Mouse (Mus musculus): ENCODE measurements at regions not wholly inside any gene's neighbourhood (a gene's known extent, or its start where the extent isn't known, plus 50 kb on each side); places are given as distances from the start of the nearest gene placed in this dataset.
A peak's percentile ranks its signal among the peaks of the same experiment; 100 is the strongest.

DNA sequence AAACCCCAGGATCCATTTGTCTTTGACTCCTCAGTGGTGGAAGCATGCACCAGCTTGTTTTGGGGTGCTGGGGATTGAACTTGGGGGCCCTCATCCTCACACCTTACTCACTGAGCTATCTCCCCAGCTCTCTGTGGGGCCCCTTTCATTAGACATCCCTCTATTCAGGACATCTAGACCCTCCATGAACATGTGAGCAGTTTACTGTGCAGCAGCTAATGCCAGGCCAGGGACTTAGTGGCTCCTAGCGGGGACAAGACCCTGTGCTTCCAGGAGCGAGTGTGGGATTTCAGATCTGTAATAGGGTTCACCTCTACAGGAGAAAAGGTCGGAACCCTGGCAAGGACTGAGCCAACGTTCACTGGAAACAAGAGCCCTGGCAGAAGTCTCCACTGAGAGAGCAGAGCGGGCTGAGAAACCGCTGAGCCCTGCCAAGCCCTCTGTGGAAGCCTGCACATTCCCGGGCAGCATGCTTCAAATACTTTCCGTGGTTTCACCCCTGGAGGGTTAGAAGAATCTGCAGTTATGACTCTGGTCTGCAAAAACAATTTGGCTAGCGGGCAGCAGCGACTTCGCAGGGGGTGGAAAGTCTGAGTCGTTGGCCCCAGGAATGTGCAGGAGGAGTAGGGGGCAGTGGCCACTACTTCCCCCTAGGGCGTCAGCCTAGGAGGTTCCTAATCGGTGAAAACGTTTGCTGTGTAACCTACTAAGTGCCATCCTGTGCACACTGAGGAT, 125.6 kb downstream of the Smad6 start:
- peak; percentile 90 for DNase-seq (ENCODE audit: low spot score)
- Histone ChIP-seq H3K9me3 (no peaks in the 10 kb centered on the region), H3K27me3 (ENCODE audit: insufficient read depth, poor library complexity, severe bottlenecking) (no peaks in the 10 kb centered on the region), H3K4me1 (peaks cover 32% of the 10 kb centered on the region), H3K27ac (peak overlapping the region; percentile 87), H3K36me3 (no peaks in the 10 kb centered on the region), H3K4me3 (peak overlapping the region; percentile 36)
- 17% methylated on average over 15 of the region's 15 CpGs for WGBS

DNA sequence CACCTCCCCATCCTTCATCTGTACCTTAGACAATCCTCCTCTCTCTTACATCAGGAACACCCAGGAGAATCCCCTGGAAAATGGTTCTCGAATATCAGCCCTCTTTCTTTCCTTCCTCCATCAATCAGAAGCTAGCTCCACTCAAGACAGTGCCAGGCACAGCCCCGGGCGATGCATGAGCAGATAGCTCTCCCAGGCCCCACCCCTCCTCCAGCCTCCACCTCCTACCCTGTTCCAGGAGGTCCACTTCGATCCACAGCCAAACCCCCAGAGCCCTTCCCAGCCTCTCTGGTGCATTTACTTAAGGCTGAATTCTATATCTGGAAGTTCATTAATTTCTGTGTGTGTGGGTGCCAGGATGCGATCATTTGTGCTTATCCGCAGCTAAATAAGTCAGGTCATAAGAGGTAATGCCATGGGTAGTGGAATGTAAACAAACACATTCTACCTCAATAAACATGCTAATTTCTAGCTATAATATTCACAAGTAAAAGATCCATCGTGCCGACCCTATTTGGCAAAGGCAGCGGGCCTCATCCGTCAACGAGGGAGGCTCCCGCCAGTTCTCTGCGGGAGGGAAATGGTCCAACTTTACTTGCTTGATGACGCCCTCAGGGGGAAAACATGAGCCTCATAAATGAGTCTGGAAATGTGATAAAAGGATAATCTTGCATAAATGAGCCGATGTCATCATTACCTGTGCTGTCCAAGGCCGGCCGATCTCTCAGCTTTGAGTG, 129.5 kb downstream of the Smad6 start:
- Histone ChIP-seq H3K27ac (no peak overlapping the region; the same call in 1 of the 2 replicates), H3K9me3 (no peaks in the 10 kb centered on the region), H3K4me3 (no peak overlapping the region), H3K27me3 (ENCODE audit: insufficient read depth, poor library complexity, severe bottlenecking) (no peaks in the 10 kb centered on the region), H3K36me3 (no peaks in the 10 kb centered on the region), H3K4me1 (peaks cover 47% of the 10 kb centered on the region)
- DNase-seq (ENCODE audit: low spot score) = no peak
- WGBS = 77% methylated on average over 17 of the region's 17 CpGs

DNA sequence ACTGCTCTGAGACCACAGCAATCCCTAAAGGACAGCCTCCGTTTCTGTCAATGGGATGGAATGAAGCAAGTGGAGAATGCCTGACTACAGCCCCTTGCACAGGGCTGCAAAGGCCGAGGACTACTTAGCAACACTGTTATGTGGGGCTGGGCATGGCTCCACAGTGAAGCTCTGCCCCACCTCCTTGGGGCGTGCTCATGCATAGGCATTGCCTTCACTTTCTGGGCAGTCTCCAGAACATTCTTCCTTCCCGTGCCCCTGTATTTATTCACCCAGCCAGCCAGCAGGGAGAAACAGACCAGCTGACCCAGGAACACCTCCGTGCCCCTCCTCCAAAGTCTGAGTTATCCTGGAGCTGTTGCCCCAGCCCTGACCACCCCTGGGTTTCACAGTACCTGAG, 131.1 kb downstream of the Smad6 start:
- Histone ChIP-seq H3K4me3 (no peak overlapping the region), H3K27ac (no peak overlapping the region), H3K36me3 (no peaks in the 10 kb centered on the region), H3K27me3 (ENCODE audit: insufficient read depth, poor library complexity, severe bottlenecking) (no peaks in the 10 kb centered on the region), H3K4me1 (peaks cover 30% of the 10 kb centered on the region), H3K9me3 (no peaks in the 10 kb centered on the region)
- DNase-seq (ENCODE audit: low spot score) = no peak
- 62% methylated on average over 5 of the region's 5 CpGs for WGBS

DNA sequence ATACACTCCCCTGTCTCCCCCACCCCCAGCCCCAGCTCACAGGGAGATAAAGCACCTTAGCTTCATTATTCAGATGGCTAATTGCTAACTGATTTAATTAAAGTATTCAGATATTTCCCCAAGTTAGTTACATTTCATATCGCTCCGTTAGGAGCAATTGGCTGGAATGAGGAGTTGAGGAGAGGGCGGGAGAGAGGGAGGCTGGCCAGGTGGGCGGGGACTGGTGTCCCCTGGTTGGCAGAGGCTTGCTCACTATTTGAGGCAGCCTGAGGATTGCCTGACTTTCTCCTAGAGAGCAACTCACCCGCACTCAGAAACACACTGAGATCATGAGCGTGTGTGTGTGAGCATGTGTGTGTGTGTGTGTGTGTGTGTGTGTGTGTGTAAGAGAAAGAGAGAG, 131.8 kb upstream of the Smad3 start:
- H3K4me1 ChIP-seq = peaks cover 25% of the 10 kb centered on the region
- 78% methylated on average over 6 of the region's 6 CpGs for WGBS
- no peak for DNase-seq (ENCODE audit: low spot score)
- no peaks in the 10 kb centered on the region for H3K9me3 ChIP-seq
- H3K36me3 ChIP-seq = no peaks in the 10 kb centered on the region
- H3K27me3 ChIP-seq (ENCODE audit: insufficient read depth, poor library complexity, severe bottlenecking) = no peaks in the 10 kb centered on the region
- H3K27ac ChIP-seq = peak overlapping the region; percentile 37; the same call in 1 of the 2 replicates
- no peak overlapping the region for H3K4me3 ChIP-seq

DNA sequence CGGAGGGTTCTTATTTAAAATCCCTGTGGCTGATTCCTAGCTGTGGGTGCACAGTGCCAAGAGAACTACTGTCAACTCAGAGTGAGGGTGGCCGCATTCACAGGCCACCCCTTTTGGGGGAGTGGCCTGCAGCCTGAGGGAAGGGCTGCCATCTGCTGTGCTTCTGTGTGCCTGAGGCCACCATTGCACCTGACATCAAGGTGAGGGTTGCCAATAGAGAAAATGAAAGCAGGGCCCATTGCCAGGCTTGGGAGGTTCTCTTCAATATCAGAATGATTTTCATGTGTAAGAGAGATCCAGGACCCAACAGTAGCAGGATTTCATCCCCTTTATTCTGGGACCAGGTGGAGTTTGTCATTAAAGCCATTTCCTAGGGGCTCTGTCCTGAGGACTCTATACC, 127.2 kb upstream of the Smad3 start:
- no peak for DNase-seq (ENCODE audit: low spot score)
- Histone ChIP-seq H3K27ac (no peak overlapping the region), H3K36me3 (no peaks in the 10 kb centered on the region), H3K4me1 (peaks cover 33% of the 10 kb centered on the region), H3K9me3 (no peaks in the 10 kb centered on the region), H3K4me3 (no peak overlapping the region), H3K27me3 (ENCODE audit: insufficient read depth, poor library complexity, severe bottlenecking) (no peaks in the 10 kb centered on the region)
- WGBS = 80% methylated on average over 2 of the region's 2 CpGs

DNA sequence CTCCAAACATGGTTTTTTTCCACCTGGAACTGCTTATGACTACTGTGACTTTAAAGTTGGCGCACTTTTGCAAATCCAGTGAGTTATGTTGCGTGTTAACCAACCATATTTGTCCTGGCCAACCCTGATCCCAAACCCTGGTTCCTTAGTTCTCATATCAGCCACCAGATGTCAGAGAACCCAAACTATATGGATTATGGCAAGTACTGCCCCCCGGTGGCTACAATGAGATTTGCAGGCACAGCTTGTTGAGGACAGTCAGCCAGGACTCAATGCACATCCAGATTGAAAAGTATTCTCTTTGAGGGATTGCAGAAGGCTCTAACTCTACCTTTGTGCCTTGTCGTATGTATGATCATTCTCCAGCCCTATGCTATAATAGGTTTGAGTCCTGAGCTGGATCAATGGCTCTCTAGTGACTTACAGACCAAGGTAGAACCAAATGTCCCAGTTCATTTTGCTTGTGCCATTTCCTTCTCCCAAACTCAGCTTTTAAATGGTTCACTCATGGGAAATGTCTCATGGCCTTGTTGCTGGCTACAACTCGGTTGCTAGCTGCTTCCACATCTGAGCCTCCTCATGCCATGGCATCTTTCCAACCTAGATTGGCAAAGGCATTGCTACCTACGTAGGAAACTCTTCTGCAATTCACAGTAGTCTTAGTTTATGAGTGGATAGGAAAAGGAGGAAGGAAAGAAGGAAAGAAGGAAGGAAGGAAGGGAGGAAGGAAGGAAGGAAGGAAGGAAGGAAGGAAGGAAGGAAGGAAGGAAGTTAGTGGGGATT, 126.1 kb upstream of the Smad3 start:
- no peak for DNase-seq (ENCODE audit: low spot score)
- H3K9me3 ChIP-seq = no peaks in the 10 kb centered on the region
- H3K27me3 ChIP-seq (ENCODE audit: insufficient read depth, poor library complexity, severe bottlenecking) = no peaks in the 10 kb centered on the region
- H3K4me3 ChIP-seq = no peak overlapping the region
- peaks cover 32% of the 10 kb centered on the region for H3K4me1 ChIP-seq
- WGBS = 67% methylated on average over 6 of the region's 6 CpGs
- no peaks in the 10 kb centered on the region for H3K36me3 ChIP-seq
- H3K27ac ChIP-seq = no peak overlapping the region

DNA sequence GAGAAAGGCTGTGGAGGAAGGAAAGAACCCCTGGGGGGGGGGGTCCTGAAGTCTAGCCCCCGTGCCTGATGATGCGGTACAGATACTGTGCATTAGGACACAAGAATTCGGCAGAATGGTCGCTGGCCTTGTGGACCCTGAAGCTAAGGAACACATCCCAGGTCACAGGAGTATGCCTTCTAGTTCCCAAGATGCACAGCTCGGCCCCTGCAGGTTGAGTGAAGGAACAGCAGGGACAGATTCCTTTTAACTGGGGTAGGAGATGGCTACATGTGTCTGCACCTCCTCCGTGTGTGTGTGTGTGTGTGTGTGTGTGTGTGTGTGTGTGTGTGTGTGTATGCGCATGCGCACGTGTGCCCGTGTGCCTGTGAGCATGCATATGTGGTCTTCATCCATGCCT, 123.9 kb upstream of the Smad3 start:
- H3K9me3 ChIP-seq = no peaks in the 10 kb centered on the region

DNA sequence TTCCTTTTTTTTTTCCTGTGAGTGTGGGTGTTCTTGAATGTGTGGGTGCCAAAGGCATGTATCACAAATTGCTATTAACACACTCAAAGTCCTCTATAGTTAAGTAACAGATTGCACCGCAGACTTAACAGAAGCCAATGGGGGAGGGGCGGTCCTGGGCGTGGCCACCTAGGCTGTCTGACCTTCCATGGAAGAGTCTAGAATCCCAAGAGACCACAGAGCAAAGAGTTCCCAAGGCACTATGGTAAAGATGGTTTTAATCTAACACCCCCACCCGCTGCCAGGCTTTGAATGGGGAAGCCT, 123.4 kb upstream of the Smad3 start:
- no peak for DNase-seq (ENCODE audit: low spot score)
- Histone ChIP-seq H3K27ac (no peak overlapping the region), H3K9me3 (no peaks in the 10 kb centered on the region), H3K4me1 (peaks cover 47% of the 10 kb centered on the region), H3K4me3 (no peak overlapping the region), H3K36me3 (no peaks in the 10 kb centered on the region), H3K27me3 (ENCODE audit: insufficient read depth, poor library complexity, severe bottlenecking) (no peaks in the 10 kb centered on the region)
- 55% methylated on average over 4 of the region's 4 CpGs for WGBS

More for the DNA sequence above, 123.9 kb upstream of the Smad3 start:
- Histone ChIP-seq H3K4me1 (peaks cover 42% of the 10 kb centered on the region), H3K27ac (no peak overlapping the region), H3K4me3 (no peak overlapping the region), H3K36me3 (no peaks in the 10 kb centered on the region), H3K27me3 (ENCODE audit: insufficient read depth, poor library complexity, severe bottlenecking) (no peaks in the 10 kb centered on the region)
- no peak for DNase-seq (ENCODE audit: low spot score)
- WGBS = 70% methylated on average over 10 of the region's 10 CpGs

DNA sequence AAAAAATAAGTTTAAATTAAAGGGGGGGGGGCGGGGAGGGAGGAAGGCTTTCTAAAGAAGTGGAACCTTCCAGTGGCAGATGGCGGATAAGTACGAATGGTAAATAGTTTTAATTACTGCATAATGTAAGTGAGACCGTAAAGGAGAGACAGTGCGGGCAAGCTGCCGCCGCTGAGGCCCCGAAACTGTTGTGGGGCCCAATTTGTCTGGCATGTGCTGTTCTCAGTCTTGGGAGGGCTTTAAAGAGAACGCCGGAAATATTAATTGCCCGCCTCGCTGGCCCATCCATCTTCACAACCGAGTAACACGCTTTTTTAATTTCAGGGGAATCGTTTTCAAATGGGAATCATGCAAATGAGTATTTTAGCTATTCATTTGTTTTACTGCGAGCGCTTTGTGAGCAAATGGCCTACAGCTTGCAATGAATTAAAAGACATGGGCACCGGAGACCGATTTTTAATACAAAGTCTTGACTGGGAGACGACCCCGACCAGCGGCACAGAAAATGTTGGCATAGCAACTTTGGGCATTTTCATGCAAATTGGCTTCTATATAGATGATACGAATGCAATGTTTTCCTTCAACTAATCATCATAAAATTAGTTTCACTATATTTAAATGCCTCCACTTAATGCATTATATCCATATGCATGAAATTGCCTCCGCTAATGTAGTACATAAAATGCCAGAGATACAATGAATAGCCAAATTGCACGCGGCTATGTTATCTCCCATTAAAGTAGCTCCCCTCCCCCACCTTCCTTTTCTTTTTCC, 122.9 kb upstream of the Smad3 start:
- Histone ChIP-seq H3K4me3 (peak overlapping the region; percentile 39), H3K4me1 (peaks cover 49% of the 10 kb centered on the region), H3K27ac (peak overlapping the region; percentile 52; the same call in 1 of the 2 replicates), H3K36me3 (no peaks in the 10 kb centered on the region), H3K27me3 (ENCODE audit: insufficient read depth, poor library complexity, severe bottlenecking) (no peaks in the 10 kb centered on the region), H3K9me3 (no peaks in the 10 kb centered on the region)
- WGBS = 28% methylated on average over 26 of the region's 26 CpGs
- DNase-seq (ENCODE audit: low spot score) = no peak

DNA sequence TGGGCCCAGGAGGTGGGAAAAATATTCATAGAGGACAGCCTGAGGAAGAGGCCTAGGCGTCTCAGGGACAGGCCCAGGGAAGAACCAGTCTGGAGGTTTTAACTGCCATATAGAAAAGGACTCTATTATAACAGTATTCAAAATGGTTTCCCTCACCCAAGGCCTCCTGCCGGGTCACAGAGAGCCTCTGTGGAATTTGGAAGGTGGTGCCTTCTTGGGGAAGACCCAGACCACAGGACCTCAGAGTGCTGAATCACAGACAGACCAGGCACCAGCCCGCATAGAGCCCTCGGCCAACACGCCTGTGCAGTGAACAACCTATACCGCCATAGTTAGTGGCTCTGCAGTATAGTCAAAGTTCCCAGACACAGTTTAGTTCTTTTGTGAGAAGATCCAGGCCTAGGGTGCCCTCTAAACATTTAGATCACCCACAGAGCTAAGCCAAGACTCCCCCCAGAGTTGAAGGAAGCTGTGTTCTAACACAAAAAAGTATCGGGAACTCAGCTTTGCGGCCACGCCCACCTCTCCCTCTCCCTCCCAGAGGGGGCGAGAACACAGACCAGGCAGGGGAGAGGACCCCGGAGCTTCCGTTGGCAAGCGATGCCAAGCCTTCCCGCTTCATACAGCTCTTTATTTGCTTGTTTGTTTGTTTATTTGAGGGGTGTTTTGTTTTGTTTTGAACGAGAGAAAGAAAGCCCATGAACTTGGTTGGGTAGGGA, 122.1 kb upstream of the Smad3 start:
- 26% methylated on average over 15 of the region's 15 CpGs for WGBS
- H3K9me3 ChIP-seq = no peaks in the 10 kb centered on the region
- H3K36me3 ChIP-seq = no peaks in the 10 kb centered on the region
- H3K4me1 ChIP-seq = peaks cover 47% of the 10 kb centered on the region
- no peak for DNase-seq (ENCODE audit: low spot score)
- H3K27ac ChIP-seq = peak overlapping the region; percentile 78
- no peaks in the 10 kb centered on the region for H3K27me3 ChIP-seq (ENCODE audit: insufficient read depth, poor library complexity, severe bottlenecking)
- H3K4me3 ChIP-seq = peak overlapping the region; percentile 39

DNA sequence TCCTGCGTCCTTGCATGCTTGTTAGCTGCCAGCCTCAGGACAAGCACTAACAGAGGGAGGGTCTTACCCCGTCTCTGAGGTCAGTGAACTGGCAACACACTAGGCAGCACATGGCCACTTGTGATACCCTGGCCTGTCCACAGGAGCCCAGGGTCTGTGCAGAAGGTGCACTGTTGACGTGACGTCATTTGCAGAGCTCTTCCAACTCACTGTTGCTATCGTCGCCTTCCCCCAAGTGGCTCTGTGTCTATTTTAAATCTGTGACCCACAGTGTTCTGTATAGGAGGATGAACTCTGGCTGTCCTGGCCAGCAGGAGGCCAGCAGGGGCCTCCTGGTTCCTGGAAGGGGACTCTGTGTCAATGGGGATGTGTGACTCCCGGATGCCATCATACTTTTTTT, 120.1 kb upstream of the Smad3 start:
- no peaks in the 10 kb centered on the region for H3K9me3 ChIP-seq
- peak overlapping the region; percentile 81 for H3K27ac ChIP-seq
- DNase-seq (ENCODE audit: low spot score) = no peak
- no peaks in the 10 kb centered on the region for H3K27me3 ChIP-seq (ENCODE audit: insufficient read depth, poor library complexity, severe bottlenecking)
- peaks cover 49% of the 10 kb centered on the region for H3K4me1 ChIP-seq
- WGBS = 45% methylated on average over 7 of the region's 7 CpGs
- H3K4me3 ChIP-seq = no peak overlapping the region
- H3K36me3 ChIP-seq = no peaks in the 10 kb centered on the region

DNA sequence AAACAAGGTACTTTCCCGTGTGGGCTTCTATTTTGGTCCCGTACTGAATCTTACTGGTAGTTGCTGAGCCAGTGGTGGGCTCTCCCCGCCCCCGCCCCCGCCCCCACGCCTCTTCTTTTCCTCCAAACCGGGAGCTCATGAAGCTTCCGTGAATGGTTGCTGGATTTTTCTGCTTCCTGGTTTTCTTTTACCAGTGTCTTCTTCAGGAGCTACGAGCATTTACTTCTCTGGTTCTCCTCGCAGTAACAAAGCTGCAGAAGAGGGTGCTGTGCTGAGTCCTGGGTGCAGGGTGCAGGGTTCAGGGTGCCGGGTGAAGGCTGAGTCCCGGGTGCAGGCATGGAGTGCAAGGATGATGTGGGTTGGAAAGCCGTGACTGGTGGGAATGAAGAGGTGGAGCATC, 119.1 kb upstream of the Smad3 start:
- Histone ChIP-seq H3K9me3 (no peaks in the 10 kb centered on the region), H3K36me3 (no peaks in the 10 kb centered on the region), H3K4me1 (peaks cover 49% of the 10 kb centered on the region), H3K27ac (peak overlapping the region; percentile 81), H3K4me3 (peak overlapping the region; percentile 31; the same call in 1 of the 2 replicates), H3K27me3 (ENCODE audit: insufficient read depth, poor library complexity, severe bottlenecking) (no peaks in the 10 kb centered on the region)
- 23% methylated on average over 13 of the region's 13 CpGs for WGBS
- no peak for DNase-seq (ENCODE audit: low spot score)
